Mouse (Mus musculus) stomach, postnatal 0 days (tissue): ENCODE results near the gene Wdr38. TPM values are rescaled to one million over a fixed set of nuclear protein-coding genes. Genes with fewer than 3 reads are reported as not detected.

Source experiments
- ATAC-seq: fragments of 200-750 bp; cut with Nextera tagmentation; 2 replicates; pipeline ENCODE4 v1.8.0; 2017; ENCODE audit not compliant: low FRiP score, low TSS enrichment
- DNase-seq: peaks from one replicate; pipeline ENCODE4 v3.0.0-alpha.2; 2016; ENCODE audit warnings: low spot score
- H3K27ac ChIP-seq: fragments of 300-500 bp; sonication (generic); replicated peaks from 2 replicates; pipeline ENCODE4 v1.5.1; 2014; ENCODE audit warnings: mild to moderate bottlenecking, control low read depth
- H3K27me3 ChIP-seq: fragments of 300-500 bp; sonication (generic); 2 replicates; pipeline ENCODE4 v1.6.1; 2014; ENCODE audit warnings: low read length; ENCODE audit not compliant: control insufficient read depth, insufficient read depth
- H3K36me3 ChIP-seq: fragments of 300-500 bp; sonication (generic); 2 replicates; pipeline ENCODE4 v1.6.1; 2014; ENCODE audit warnings: low read length, mixed read lengths; ENCODE audit not compliant: control insufficient read depth, insufficient read depth
- H3K4me1 ChIP-seq: fragments of 300-500 bp; sonication (generic); replicated peaks from 2 replicates; pipeline ENCODE4 v1.6.1; 2014; ENCODE audit warnings: antibody characterized with exemption; ENCODE audit not compliant: control insufficient read depth, insufficient read depth
- H3K4me2 ChIP-seq: fragments of 300-500 bp; sonication (generic); replicated peaks from 2 replicates; pipeline ENCODE4 v1.6.1; 2014; ENCODE audit warnings: low read depth, mild to moderate bottlenecking, control low read depth, moderate library complexity
- H3K4me3 ChIP-seq: fragments of 300-500 bp; sonication (generic); 2 replicates; pipeline ENCODE4 v1.5.1; 2014; ENCODE audit warnings: low read depth, low read length, control low read depth
- H3K9ac ChIP-seq: fragments of 300-500 bp; sonication (generic); 2 replicates; pipeline ENCODE4 v1.6.1; 2014; ENCODE audit warnings: mild to moderate bottlenecking, low read length, control low read depth, mixed read lengths
- H3K9me3 ChIP-seq: fragments of 300-500 bp; sonication (generic); 2 replicates; pipeline ENCODE4 v1.6.1; 2016; ENCODE audit warnings: low read length; ENCODE audit not compliant: control insufficient read depth
- CTCF ChIP-seq: IDR thresholded peaks from 2 replicates; pipeline ENCODE4 v1.5.1; 2016; ENCODE audit warnings: antibody characterized with exemption, low read depth, mild to moderate bottlenecking, moderate library complexity
- EP300 ChIP-seq: optimal IDR thresholded peaks from 2 replicates; pipeline ENCODE3; 2016; ENCODE audit warnings: antibody characterized with exemption
- WGBS: fragments of 180-500 bp; shearing (Covaris S2); extraction: QIAGEN DNeasy Blood & Tissue Kit; methylation state at CpG from one replicate; pipeline ENCODE4 v1.1.7; 2014; 5-methylcytosine and 5-hydroxymethylcytosine counted together
- polyA plus RNA-seq: library from polyadenylated mRNA; unstranded; fragments of >200 nt; fragmentation: Nextera tagmentation; extraction: Ambion mirVana; gene quantifications from 2 replicates; pipeline ENCODE4 v1.2.1, GENCODE M21; 2015

Wdr38 gene
- polyA plus RNA-seq, 1 experiment from 2014 or later: 0.81 TPM

DNA sequence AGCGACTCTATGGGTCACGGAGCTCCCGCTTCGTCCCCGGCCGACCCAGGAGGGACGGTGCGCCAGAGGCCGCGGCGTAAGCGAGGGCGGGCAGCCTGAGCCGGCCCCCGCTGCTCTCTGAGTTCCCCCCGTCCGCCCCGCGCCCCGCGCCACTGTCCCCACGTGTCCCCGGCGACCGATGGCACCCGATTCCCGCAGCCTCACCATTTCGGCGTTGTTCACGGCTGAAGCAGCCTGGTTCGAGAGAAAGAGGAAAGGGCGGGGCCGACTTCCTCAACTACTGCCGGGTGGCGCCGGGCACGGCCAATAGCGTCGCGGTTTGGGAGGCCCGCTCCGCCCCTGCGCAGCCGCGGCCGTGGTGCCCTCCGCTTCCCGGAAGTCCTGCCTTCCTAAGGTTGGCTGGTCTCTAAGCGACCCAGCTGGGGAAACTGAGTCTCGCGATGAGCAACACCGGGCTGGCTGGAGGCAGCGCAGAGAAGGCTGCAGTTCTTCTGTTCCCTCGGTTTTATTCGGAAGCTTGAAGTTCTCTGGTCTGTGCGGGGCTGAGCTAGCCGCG, 7.7 kb downstream of the Wdr38 start, which contains the start of gene Arpc5l:
Arpc5l (plus strand) TSS at position 469 of the 556 bp plus-strand sequence.
- Histone ChIP-seq H3K9ac (peak within 1 kb of the TSS; percentile 82), H3K4me2 (peak within 1 kb of the TSS; percentile 56), H3K27me3 (no peaks in the 10 kb centered on the region), H3K27ac (peak within 1 kb of the TSS; percentile 87), H3K36me3 (peaks cover 6% of the 10 kb centered on the region; the same call in 1 of the 2 replicates), H3K4me1 (peaks cover 6% of the 10 kb centered on the region), H3K9me3 (no peaks in the 10 kb centered on the region), H3K4me3 (peak within 1 kb of the TSS; percentile 64)
- ATAC-seq (peak; percentile 87), DNase-seq (peak; percentile 93)
- TF ChIP-seq EP300 (peak; percentile 67), CTCF (no peak)
- WGBS: under 1% methylated on average over 53 of the region's 58 CpGs

DNA sequence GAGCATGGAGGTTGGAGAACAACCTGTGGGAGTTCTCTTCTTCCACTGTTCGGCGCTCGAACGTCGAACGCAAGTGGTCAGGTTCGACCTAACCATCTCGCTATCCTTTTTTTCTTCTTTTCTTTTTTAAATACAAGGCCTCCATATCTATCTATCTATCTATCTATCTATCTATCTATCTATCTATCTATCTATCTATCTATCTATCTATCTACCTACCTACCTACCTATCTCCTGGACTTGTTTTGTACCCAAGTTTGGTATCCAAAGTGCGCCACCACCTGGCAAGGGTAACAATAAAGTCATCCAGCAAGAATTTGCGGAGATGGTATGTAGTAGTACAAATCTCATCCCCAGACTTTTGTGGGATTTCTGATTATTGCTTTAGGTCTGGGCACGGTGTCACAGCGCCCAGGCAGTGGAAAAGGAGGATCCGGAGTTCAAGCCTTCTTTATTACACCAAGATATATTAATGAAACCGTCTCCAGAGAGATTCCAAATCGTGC, 8.4 kb downstream of the Wdr38 start, which contains the start of gene Rpl35:
Rpl35 (minus strand) TSS at position 51 of the 506 bp plus-strand sequence.
- ATAC-seq (no peak), DNase-seq (peak; percentile 56)
- Histone ChIP-seq H3K27ac (peak within 1 kb of the TSS; percentile 87), H3K4me1 (peaks cover 6% of the 10 kb centered on the region), H3K27me3 (no peaks in the 10 kb centered on the region), H3K9ac (peak within 1 kb of the TSS; percentile 82), H3K9me3 (no peaks in the 10 kb centered on the region), H3K36me3 (peaks cover 3% of the 10 kb centered on the region; the same call in 1 of the 2 replicates), H3K4me2 (peak within 1 kb of the TSS; percentile 56), H3K4me3 (peak within 1 kb of the TSS; percentile 64)
- WGBS: 10% methylated on average over 15 of the region's 15 CpGs
- TF ChIP-seq CTCF: peak; percentile 67
- no peak for TF ChIP-seq EP300

DNA sequence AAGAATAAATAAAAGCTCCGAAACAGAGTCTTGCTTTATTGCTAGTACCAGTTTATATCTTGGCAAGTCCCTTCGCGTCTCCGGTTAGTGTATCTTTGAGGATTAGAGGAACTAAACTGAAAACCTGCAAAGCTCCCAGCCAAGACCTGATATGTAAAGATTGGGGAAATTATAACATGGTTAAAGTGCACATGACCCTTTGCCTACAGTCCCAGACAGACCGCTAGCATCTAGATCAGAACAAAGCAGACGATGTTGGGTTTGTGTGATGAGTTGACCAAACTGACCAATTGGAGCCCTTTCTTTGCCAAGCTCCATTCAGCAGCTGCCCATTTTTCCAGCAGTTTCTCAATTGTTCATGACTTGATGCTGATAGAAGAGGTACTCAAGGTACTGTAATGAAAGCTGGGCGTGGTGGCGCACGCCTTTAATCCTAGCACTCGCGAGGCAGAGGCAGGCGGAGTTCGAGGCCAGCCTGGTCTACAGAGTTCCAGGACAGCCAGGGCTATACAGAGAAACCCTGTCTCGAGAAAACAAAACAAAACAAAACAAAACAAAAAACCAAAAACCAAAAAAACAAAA, 9.0 kb downstream of the Wdr38 start:
- no peaks in the 10 kb centered on the region for H3K9me3 ChIP-seq
- no peaks in the 10 kb centered on the region for H3K27me3 ChIP-seq
- WGBS: 79% methylated on average over 14 of the region's 14 CpGs
- DNase-seq: no peak
- H3K4me1 ChIP-seq: peaks cover 6% of the 10 kb centered on the region
- no peaks in the 10 kb centered on the region; the same call in 1 of the 2 replicates for H3K36me3 ChIP-seq
- no peak for ATAC-seq
- peak overlapping the region; percentile 56 for H3K4me2 ChIP-seq
- H3K9ac ChIP-seq: no peak overlapping the region
- H3K4me3 ChIP-seq: peak overlapping the region; percentile 64
- TF ChIP-seq CTCF (no peak), EP300 (no peak)
- 0 out of 2 replicates have a peak overlapping the region, but pooled peaks have one; percentile 0 for H3K27ac ChIP-seq

DNA sequence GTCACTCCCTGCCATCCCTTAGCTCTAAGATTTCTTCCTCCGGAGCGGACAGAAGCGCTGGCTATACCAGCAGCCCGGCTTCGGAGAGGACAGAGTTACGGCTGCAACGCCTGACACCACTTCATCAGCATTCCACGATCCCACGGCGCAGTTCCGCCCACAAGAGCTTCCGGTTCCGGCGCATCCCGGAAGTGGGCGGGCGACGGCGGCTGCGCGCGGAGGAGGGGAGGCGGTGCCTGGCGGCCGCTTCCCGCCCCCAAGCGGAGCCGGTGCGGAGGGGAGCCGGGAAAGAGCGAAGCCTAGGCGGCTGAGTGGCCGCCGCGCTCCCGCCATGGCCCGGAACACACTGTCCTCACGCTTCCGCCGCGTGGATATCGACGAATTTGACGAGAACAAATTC, 10.6 kb downstream of the Wdr38 start:
- ATAC-seq: peak; percentile 86
- peak; percentile 95 for DNase-seq
- TF ChIP-seq CTCF (peak; percentile 20), EP300 (peak; percentile 52)
- H3K4me1 ChIP-seq: peaks cover 6% of the 10 kb centered on the region
- H3K9me3 ChIP-seq: no peaks in the 10 kb centered on the region
- peaks cover 4% of the 10 kb centered on the region for H3K36me3 ChIP-seq
- H3K4me3 ChIP-seq: peak overlapping the region; percentile 87
- peak overlapping the region; percentile 94 for H3K9ac ChIP-seq
- H3K27me3 ChIP-seq: no peaks in the 10 kb centered on the region
- under 1% methylated on average over 31 of the region's 44 CpGs for WGBS
- H3K27ac ChIP-seq: peak overlapping the region; percentile 97
- peak overlapping the region; percentile 92 for H3K4me2 ChIP-seq

DNA sequence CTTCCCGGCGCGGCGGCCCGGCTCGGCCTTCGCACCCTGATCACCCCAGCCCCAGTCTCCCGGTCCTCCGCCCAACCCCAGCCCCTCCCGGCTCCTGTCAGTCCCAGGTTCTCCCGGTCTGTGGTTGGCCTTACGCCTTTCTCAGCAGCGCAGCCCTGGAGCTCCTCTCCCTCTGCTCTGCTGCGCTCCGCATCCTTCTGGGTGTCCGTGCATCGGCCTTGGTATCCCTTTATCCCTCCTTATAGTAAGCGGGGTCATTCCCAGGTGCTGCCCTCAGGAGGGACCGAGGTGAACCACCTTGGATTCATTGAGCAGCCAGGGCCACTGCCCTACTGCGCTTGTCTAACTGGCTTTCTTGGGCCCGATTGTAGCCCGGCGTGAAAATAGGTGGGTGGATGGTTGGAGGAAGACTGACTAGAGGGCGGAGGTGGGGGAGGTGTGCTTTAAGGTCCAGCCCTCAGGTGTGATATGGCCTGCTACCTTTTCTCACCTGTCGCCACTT, 11.1 kb downstream of the Wdr38 start:
- Histone ChIP-seq H3K4me2 (peak overlapping the region; percentile 92), H3K9me3 (no peaks in the 10 kb centered on the region), H3K36me3 (peaks cover 6% of the 10 kb centered on the region), H3K27ac (peak overlapping the region; percentile 97), H3K9ac (peak overlapping the region; percentile 94), H3K27me3 (no peaks in the 10 kb centered on the region), H3K4me1 (peaks cover 6% of the 10 kb centered on the region), H3K4me3 (peak overlapping the region; percentile 87)
- WGBS: 0% methylated on average over 25 of the region's 25 CpGs
- TF ChIP-seq EP300: no peak
- no peak for TF ChIP-seq CTCF
- ATAC-seq (peak; percentile 47), DNase-seq (peak; percentile 66)
